Mouse (Mus musculus) MEL (cell line): ENCODE results near the gene Nrg4. TPM values are rescaled to one million over a fixed set of nuclear protein-coding genes. Genes with fewer than 3 reads are reported as not detected.

ENCODE experiments used
- DNase-seq: peaks from one replicate; pipeline ENCODE4 v3.0.0; 2011; ENCODE audit warnings: low read depth, low spot score
- H3K27ac ChIP-seq: 2 replicates; pipeline ENCODE4 v1.5.1; 2012; ENCODE audit warnings: low read depth, mild to moderate bottlenecking, control low read depth, low read length, moderate library complexity; ENCODE audit not compliant: control insufficient read depth
- H3K27me3 ChIP-seq, 2 experiments: fragments of 150-350 bp in 1 of 2; sonication (generic) in 1 of 2; 2 replicates each; pipeline ENCODE4 v1.6.1; 2012; ENCODE audit warnings: low read length in 2 of 2, mild to moderate bottlenecking in 2 of 2, improper control_type of control experiment in 1 of 2, moderate library complexity in 1 of 2; ENCODE audit not compliant: insufficient read depth in 2 of 2, control insufficient read depth in 1 of 2
- H3K36me3 ChIP-seq, 2 experiments: 2 replicates each; pipeline ENCODE4 v1.6.1; 2012 to 2014; ENCODE audit warnings: low read length in 2 of 2, improper control_type of control experiment in 1 of 2, inconsistent platforms in 1 of 2, mild to moderate bottlenecking in 1 of 2; ENCODE audit not compliant: insufficient read depth in 2 of 2, control insufficient read depth in 1 of 2
- H3K4me1 ChIP-seq, 2 experiments: fragments of 150-350 bp in 1 of 2; sonication (generic) in 1 of 2; 2 replicates each; pipeline ENCODE4 v1.6.1; 2012; ENCODE audit warnings: low read length in 2 of 2, improper control_type of control experiment in 1 of 2, mild to moderate bottlenecking in 1 of 2; ENCODE audit not compliant: insufficient read depth in 2 of 2, control insufficient read depth in 1 of 2
- H3K4me3 ChIP-seq, 2 experiments: fragments of 150-350 bp in 1 of 2; sonication (generic) in 1 of 2; 2 replicates each; pipeline ENCODE4 v1.5.1; 2012; ENCODE audit warnings: low read depth in 2 of 2, low read length in 2 of 2, mild to moderate bottlenecking in 2 of 2, moderate library complexity in 2 of 2, control low read depth in 1 of 2, improper control_type of control experiment in 1 of 2; ENCODE audit not compliant: control insufficient read depth in 1 of 2, insufficient read depth in 1 of 2
- H3K79me2 ChIP-seq: 2 replicates; pipeline ENCODE4 v1.6.1; 2012; ENCODE audit warnings: mild to moderate bottlenecking, low read length, moderate library complexity; ENCODE audit not compliant: control insufficient read depth, poor library complexity, insufficient read depth
- H3K9ac ChIP-seq: 2 replicates; pipeline ENCODE4 v1.6.1; 2012; ENCODE audit warnings: low read depth, mild to moderate bottlenecking, control low read depth, low read length, moderate library complexity; ENCODE audit not compliant: control insufficient read depth, poor library complexity, severe bottlenecking
- H3K9me3 ChIP-seq: fragments of 150-350 bp; sonication (generic); replicated peaks from 2 replicates; pipeline ENCODE4 v1.6.1; 2012; ENCODE audit warnings: mild to moderate bottlenecking, low read length, improper control_type of control experiment, moderate library complexity; ENCODE audit not compliant: insufficient read depth
- BHLHE40 ChIP-seq: IDR thresholded peaks from 2 replicates; pipeline ENCODE4 v1.6.1; 2012; ENCODE audit warnings: low read depth, mild to moderate bottlenecking, inconsistent platforms, low read length, improper control_type of control experiment, borderline replicate concordance
- CTCF ChIP-seq, 3 experiments: IDR thresholded peaks in 2 of 3; conservative IDR thresholded peaks in 1 of 3; 2 replicates each; pipeline ENCODE4 v1.5.1; 2011 to 2012; ENCODE audit warnings: low read length in 3 of 3, low read depth in 2 of 3, mild to moderate bottlenecking in 2 of 3, improper control_type of control experiment in 1 of 3, inconsistent platforms in 1 of 3, mixed read lengths in 1 of 3, moderate library complexity in 1 of 3; ENCODE audit not compliant: control insufficient read depth in 1 of 3, insufficient read depth in 1 of 3, poor library complexity in 1 of 3, severe bottlenecking in 1 of 3
- EP300 ChIP-seq, 2 experiments: IDR thresholded peaks; 2 replicates each; pipeline ENCODE4 v1.6.1; 2011; ENCODE audit warnings: improper control_type of control experiment in 2 of 2, low read length in 2 of 2, low read depth in 1 of 2, mild to moderate bottlenecking in 1 of 2
- ETS1 ChIP-seq: IDR thresholded peaks from 2 replicates; pipeline ENCODE4 v1.6.1; 2012; ENCODE audit warnings: low read depth, mild to moderate bottlenecking, inconsistent platforms, low read length, improper control_type of control experiment, moderate library complexity
- GABPA ChIP-seq: IDR thresholded peaks from 2 replicates; pipeline ENCODE4 v1.6.1; 2012; ENCODE audit warnings: low read depth, mild to moderate bottlenecking, inconsistent platforms, low read length, improper control_type of control experiment, moderate library complexity
- GATA1 ChIP-seq: IDR thresholded peaks from 2 replicates; pipeline ENCODE4 v1.6.1; 2011; ENCODE audit warnings: low read depth, low read length, improper control_type of control experiment
- MAX ChIP-seq: IDR thresholded peaks from 2 replicates; pipeline ENCODE4 v1.6.1; 2011; ENCODE audit warnings: low read length, improper control_type of control experiment
- MXI1 ChIP-seq: IDR thresholded peaks from 2 replicates; pipeline ENCODE4 v1.6.1; 2011; ENCODE audit warnings: mild to moderate bottlenecking, low read depth, low read length, improper control_type of control experiment
- MYC ChIP-seq: IDR thresholded peaks from 2 replicates; pipeline ENCODE4 v1.6.1; 2011; ENCODE audit warnings: low read depth, mild to moderate bottlenecking, low read length, improper control_type of control experiment, moderate library complexity
- NELFE ChIP-seq: IDR thresholded peaks from 2 replicates; pipeline ENCODE4 v1.6.1; 2011; ENCODE audit warnings: low read depth, low read length, improper control_type of control experiment
- POLR2A ChIP-seq, 2 experiments: IDR thresholded peaks; 2 replicates each; pipeline ENCODE4 v1.6.1; 2011 to 2012; ENCODE audit warnings: low read length in 2 of 2, mild to moderate bottlenecking in 2 of 2, control low read depth in 1 of 2, improper control_type of control experiment in 1 of 2, low read depth in 1 of 2, moderate library complexity in 1 of 2; ENCODE audit not compliant: control insufficient read depth in 1 of 2, insufficient read depth in 1 of 2, poor library complexity in 1 of 2
- POLR2AphosphoS5 ChIP-seq: IDR thresholded peaks from 2 replicates; pipeline ENCODE4 v1.6.1; 2012; ENCODE audit warnings: low read depth, borderline replicate concordance, mild to moderate bottlenecking, inconsistent platforms, low read length, moderate library complexity, mixed read lengths
- RAD21 ChIP-seq: IDR thresholded peaks from 2 replicates; pipeline ENCODE4 v1.6.1; 2011; ENCODE audit warnings: mild to moderate bottlenecking, low read depth, low read length, improper control_type of control experiment
- RCOR1 ChIP-seq: IDR thresholded peaks from 2 replicates; pipeline ENCODE4 v1.6.1; 2012; ENCODE audit warnings: low read depth, mild to moderate bottlenecking, inconsistent platforms, low read length, improper control_type of control experiment
- SIN3A ChIP-seq: IDR thresholded peaks from 2 replicates; pipeline ENCODE4 v1.6.1; 2012; ENCODE audit warnings: low read length, improper control_type of control experiment, inconsistent platforms
- SMC3 ChIP-seq: IDR thresholded peaks from 2 replicates; pipeline ENCODE4 v1.6.1; 2011; ENCODE audit warnings: low read depth, low read length, improper control_type of control experiment
- TAL1 ChIP-seq: IDR thresholded peaks from 2 replicates; pipeline ENCODE4 v1.6.1; 2012; ENCODE audit warnings: mild to moderate bottlenecking, inconsistent platforms, low read length, moderate library complexity, mixed read lengths
- UBTF ChIP-seq: IDR thresholded peaks from 2 replicates; pipeline ENCODE4 v1.6.1; 2012; ENCODE audit warnings: low read depth, mild to moderate bottlenecking, inconsistent platforms, low read length, improper control_type of control experiment, moderate library complexity, borderline replicate concordance; ENCODE audit not compliant: insufficient read depth
- USF2 ChIP-seq, 2 experiments: IDR thresholded peaks; 2 replicates each; pipeline ENCODE4 v1.6.1; 2011 to 2012; ENCODE audit warnings: improper control_type of control experiment in 2 of 2, low read length in 2 of 2, borderline replicate concordance in 1 of 2, inconsistent platforms in 1 of 2, low read depth in 1 of 2, mild to moderate bottlenecking in 1 of 2; ENCODE audit not compliant: insufficient read depth in 1 of 2
- ZMIZ1 ChIP-seq: IDR thresholded peaks from 2 replicates; pipeline ENCODE4 v1.6.1; 2012; ENCODE audit warnings: low read depth, mild to moderate bottlenecking, inconsistent platforms, low read length, improper control_type of control experiment, moderate library complexity
- polyA plus RNA-seq, 2 experiments: library from polyadenylated mRNA; stranded (reverse) in 1 of 2; unstranded in 1 of 2; fragments of >175 nt in 1 of 2; fragments of >200 nt in 1 of 2; gene quantifications; 2 replicates each; pipeline versions ENCODE4 v1.2.1 to v1.2.4; 2012; ENCODE audit warnings: low replicate concordance in 2 of 2, low read depth in 1 of 2; ENCODE audit not compliant: insufficient read length in 2 of 2, insufficient read depth in 1 of 2, missing spikeins in 1 of 2
- total RNA-seq: library from RNA; depleted of rRNA; stranded (reverse); fragments of 300-350 nt; gene quantifications from 2 replicates; pipeline ENCODE4 v1.2.3, GENCODE M21; 2012

Gene Nrg4
- total and polyA plus RNA-seq, 3 experiments = 0.08 to 0.67 TPM; not detected in 1

- Histone ChIP-seq H3K9me3 (no peaks in the 10 kb centered on the region), H3K27me3 (peaks cover 0 to 2% of the 10 kb centered on the region in 2 experiments; a peak in 1 of 4 replicates), H3K4me3 (no peak overlapping the region), H3K79me2 (no peaks in the 10 kb centered on the region), H3K4me1 (peaks cover 0 to 7% of the 10 kb centered on the region in 2 experiments; a peak in 2 of 4 replicates), H3K9ac (no peak overlapping the region), H3K27ac (no peak overlapping the region), H3K36me3 (no peaks in the 10 kb centered on the region)
- TF ChIP-seq BHLHE40 = no peak
- no peak for TF ChIP-seq GATA1
- TF ChIP-seq ZMIZ1 = no peak
- TF ChIP-seq UBTF = no peak
- no peak for TF ChIP-seq NELFE
- no peak for TF ChIP-seq SIN3A
- no peak for TF ChIP-seq RCOR1
- no peak for TF ChIP-seq GABPA
- TF ChIP-seq USF2 (IDR thresholded peaks at IDR 0.05; ENCODE audit: borderline replicate concordance in 1 of 2, insufficient read depth in 1 of 2, low read depth in 1 of 2, low read length in 2 of 2) = no peak
- no peak for TF ChIP-seq POLR2AphosphoS5
- no peak for TF ChIP-seq CTCF (IDR thresholded peaks at IDR 0.05 in 2 of 3, conservative IDR thresholded peaks at IDR 0.05 in 1 of 3; ENCODE audit: control insufficient read depth in 1 of 3, insufficient read depth in 1 of 3, low read depth in 2 of 3, low read length in 3 of 3, poor library complexity in 1 of 3, severe bottlenecking in 1 of 3)
- no peak for TF ChIP-seq EP300 (IDR thresholded peaks at IDR 0.05; ENCODE audit: low read depth in 1 of 2, low read length in 2 of 2)
- no peak for TF ChIP-seq MAX
- TF ChIP-seq ETS1 = no peak
- no peak for TF ChIP-seq MXI1
- no peak for TF ChIP-seq TAL1
- no peak for TF ChIP-seq SMC3
- DNase-seq = no peak
Measured at GRCm38 (mm10) chr9:55232586-55232985, 94.1 kb downstream of the Nrg4 start.

GRCm38 (mm10) chr9:55232110-55232509, 94.5 kb downstream of the Nrg4 start:
- H3K9me3 ChIP-seq = no peaks in the 10 kb centered on the region
- H3K79me2 ChIP-seq = no peaks in the 10 kb centered on the region
- TF ChIP-seq USF2 (IDR thresholded peaks at IDR 0.05; ENCODE audit: borderline replicate concordance in 1 of 2, insufficient read depth in 1 of 2, low read depth in 1 of 2, low read length in 2 of 2) (no peak), SMC3 (no peak), MYC (no peak), MXI1 (no peak), RCOR1 (no peak), RAD21 (no peak), EP300 (IDR thresholded peaks at IDR 0.05; ENCODE audit: low read depth in 1 of 2, low read length in 2 of 2) (no peak), CTCF (IDR thresholded peaks at IDR 0.05 in 2 of 3, conservative IDR thresholded peaks at IDR 0.05 in 1 of 3; ENCODE audit: control insufficient read depth in 1 of 3, insufficient read depth in 1 of 3, low read depth in 2 of 3, low read length in 3 of 3, poor library complexity in 1 of 3, severe bottlenecking in 1 of 3) (no peak), POLR2A (IDR thresholded peaks at IDR 0.05; ENCODE audit: control insufficient read depth in 1 of 2, insufficient read depth in 1 of 2, low read depth in 1 of 2, low read length in 2 of 2, poor library complexity in 1 of 2) (no peak), GATA1 (no peak)
- TF ChIP-seq, all 39 proteins: peak for 0
- no peak for DNase-seq
- no peaks in the 10 kb centered on the region for H3K36me3 ChIP-seq
- H3K27ac ChIP-seq = no peak overlapping the region
- no peak overlapping the region for H3K9ac ChIP-seq
- no peak overlapping the region for H3K4me3 ChIP-seq
- peaks cover 0 to 2% of the 10 kb centered on the region in 2 experiments; a peak in 1 of 4 replicates for H3K27me3 ChIP-seq
- H3K4me1 ChIP-seq = peaks cover 0 to 7% of the 10 kb centered on the region in 2 experiments; a peak in 2 of 4 replicates
